Mouse (Mus musculus): ENCODE measurements around the gene Kcnh3.

The Kcnh3 gene

GRCm38 (mm10) chr15:99283456-99283855, 58.8 kb downstream of the Kcnh3 start:
- in situ Hi-C loops (cut with MboI; ENCODE audit: low sequenced_read_pairs), result no loop called here

- in situ Hi-C loops (cut with MboI; ENCODE audit: low sequenced_read_pairs), result no loop called here
These were observed 60.0 kb downstream of the Kcnh3 start for GRCm38 (mm10) chr15:99284527-99285188.

- in situ Hi-C loops (cut with MboI; ENCODE audit: low sequenced_read_pairs), result no loop called here
These were observed 60.5 kb downstream of the Kcnh3 start for GRCm38 (mm10) chr15:99285189-99285535.

- in situ Hi-C loops (cut with MboI; ENCODE audit: low sequenced_read_pairs), result no loop called here
These were observed 65.9 kb downstream of the Kcnh3 start for GRCm38 (mm10) chr15:99290586-99290985.

Data from CH12F3 (cell line).